In genomic region chr5:45448676-45449075, GRCm38 (mm10) we compare ENCODE assay signal across 9 mouse cellular contexts. TPM values are rescaled to one million over a fixed set of nuclear protein-coding genes. Genes with fewer than 3 reads are reported as not detected.
DNase-seq lines count a peak whose midpoint lies in the region; ATAC-seq and TF ChIP-seq lines count a peak whose summit lies in the region.
"Had no signal": no experiment of that assay in that cellular context is flagged by ENCODE, and none has a peak within 500 bp of the region (broad histone marks: within the 10 kb centered on the region; RNA-seq: fewer than 3 reads in every experiment).

No protein-coding gene starts in this region.

- H3K4me1 ChIP-seq in cortical plate, adult 2 months (ENCODE audit: control insufficient read depth, insufficient read depth, low read length) = peaks cover 9% of the 10 kb centered on the region
- H3K4me1 ChIP-seq in hindbrain, postnatal 0 days (ENCODE audit: insufficient read depth, low read length) = peaks cover 15% of the 10 kb centered on the region
- H3K4me1 ChIP-seq in midbrain, embryonic 11.5 days (ENCODE audit: control insufficient read depth, insufficient read depth, low read length) = peaks cover 10% of the 10 kb centered on the region; the same call in 1 of the 2 replicates

- H3K27ac ChIP-seq in left cerebral cortex, adult 2 months = no peak overlapping the region
- no peak overlapping the region for H3K27ac ChIP-seq in cortical plate, adult 2 months (ENCODE audit: insufficient read depth, low read length)
- no peak overlapping the region for H3K27ac ChIP-seq in hindbrain, postnatal 0 days
- H3K27ac ChIP-seq in midbrain, embryonic 11.5 days (ENCODE audit: low read depth, low read length) = no peak overlapping the region

- H3K9ac ChIP-seq in hindbrain, postnatal 0 days (replicated peaks; ENCODE audit: low read length) = no peak overlapping the region; the same call in 1 of the 2 replicates
- H3K9ac ChIP-seq in midbrain, embryonic 11.5 days (ENCODE audit: low read length) = no peak overlapping the region

- H3K36me3 ChIP-seq in hindbrain, postnatal 0 days (ENCODE audit: insufficient read depth, low read length) = no peaks in the 10 kb centered on the region
- H3K36me3 ChIP-seq in midbrain, embryonic 11.5 days (ENCODE audit: control insufficient read depth, insufficient read depth, low read length) = no peaks in the 10 kb centered on the region; the same call in 1 of the 2 replicates

- TF ChIP-seq POLR2A in cortical plate, adult 2 months (IDR thresholded peaks at IDR 0.05; ENCODE audit: extremely low read depth, insufficient read depth, low read length) = no peak

- no peak for TF ChIP-seq CTCF in left cerebral cortex, adult 2 months (IDR thresholded peaks at IDR 0.05)
- no peak for TF ChIP-seq CTCF in cortical plate, adult 2 months (IDR thresholded peaks at IDR 0.05; ENCODE audit: extremely low read depth, insufficient read depth, low read length)
- TF ChIP-seq CTCF in hindbrain, postnatal 0 days (IDR thresholded peaks at IDR 0.05; ENCODE audit: low read depth) = no peak

- intact Hi-C loops in left cerebral cortex, adult 2 months (cut with DNase I) = loop anchor here (2.0 kb wide), 1 partner anchor 44 kb away; the partner anchor contains the start of gene Lap3
- intact Hi-C loops in left cerebral cortex, postnatal 25 days (cut with DNase I) = no loop called here

- 19% methylated on average over 5 of the region's 5 CpGs for WGBS in hindbrain, postnatal 0 days
- 39% methylated on average over 5 of the region's 5 CpGs for WGBS in midbrain, embryonic 11.5 days

- ATAC-seq in hindbrain, postnatal 0 days = no peak
- no peak for ATAC-seq in midbrain, embryonic 11.5 days (ENCODE audit: low FRiP score)

- H3K27me3 ChIP-seq in hindbrain, postnatal 0 days (ENCODE audit: insufficient read depth, low read length) = no peaks in the 10 kb centered on the region
- no peaks in the 10 kb centered on the region for H3K27me3 ChIP-seq in midbrain, embryonic 11.5 days (ENCODE audit: control insufficient read depth, insufficient read depth, low read length)

- H3K4me3 ChIP-seq in left cerebral cortex, adult 2 months = peak overlapping the region; percentile 85
- peak overlapping the region; percentile 73 for H3K4me3 ChIP-seq in cortical plate, adult 2 months (ENCODE audit: insufficient read depth, low read length)
- H3K4me3 ChIP-seq in hindbrain, postnatal 0 days (ENCODE audit: low read length) = peak overlapping the region; percentile 66; the same call in 1 of the 2 replicates
- H3K4me3 ChIP-seq in midbrain, embryonic 11.5 days (ENCODE audit: low read depth, low read length) = peak overlapping the region; percentile 47; the same call in 1 of the 2 replicates

- no peak for DNase-seq in left cerebral cortex, adult 2 months (ENCODE audit: extremely low spot score in 1 of 2, low spot score in 2 of 2)
- no peak for DNase-seq in left cerebral cortex, postnatal 25 days (ENCODE audit: low spot score in 2 of 2)
- DNase-seq in hindbrain, postnatal 0 days (ENCODE audit: low spot score) = no peak
- DNase-seq in midbrain, embryonic 11.5 days (ENCODE audit: low spot score, missing footprints) = no peak
- DNase-seq in adrenal gland, postnatal 4 days (ENCODE audit: low spot score in 2 of 2) = no peak
- DNase-seq in adrenal gland, adult 2 months = no peak
- DNase-seq in gastrocnemius, adult 8-10 months (ENCODE audit: low spot score in 2 of 2) = no peak

- peak overlapping the region; percentile 88 for H3K4me2 ChIP-seq in hindbrain, postnatal 0 days (ENCODE audit: low read depth, low read length)
- peak overlapping the region; percentile 68 for H3K4me2 ChIP-seq in midbrain, embryonic 11.5 days

- no peaks in the 10 kb centered on the region for H3K9me3 ChIP-seq in hindbrain, postnatal 0 days (ENCODE audit: low read length)
- no peaks in the 10 kb centered on the region for H3K9me3 ChIP-seq in midbrain, embryonic 11.5 days (ENCODE audit: control insufficient read depth, low read length)

RNA-seq across cellular contexts. Expression of gene Qdpr, which starts 1.4 kb away (rescaled TPM):
- total RNA-seq in left cerebral cortex, adult 2 months (2021) = 100 to 1,000 TPM; 130 to 138 TPM
- 100 to 1,000 TPM; 101 to 104 TPM for total RNA-seq in left cerebral cortex, postnatal 25 days (2021)
- 304 and 318 TPM in 2 replicates for polyA plus RNA-seq in cortical plate, adult 2 months (2012; rRNA removed)
- 56.4 and 58.1 TPM in 2 replicates for total RNA-seq in hindbrain, postnatal 0 days (2014; rRNA removed)
- 160 and 165 TPM in 2 replicates for polyA plus RNA-seq in hindbrain, postnatal 0 days (2015; fragmentation: Nextera tagmentation; extraction: Ambion mirVana)
- 102 and 110 TPM in 2 replicates for polyA plus RNA-seq in midbrain, embryonic 11.5 days (2014; fragmentation: Nextera tagmentation; extraction: Ambion mirVana)
- 100 to 1,000 TPM; 157 to 158 TPM for total RNA-seq in adrenal gland, postnatal 4 days (2021)
- 100 to 1,000 TPM; 106 to 138 TPM for total RNA-seq in adrenal gland, adult 2 months (2021)
- 91.6 and 107 TPM in 2 replicates for polyA plus RNA-seq in adrenal gland, adult 2 months (2012; rRNA removed)
- total RNA-seq in gastrocnemius, adult 8-10 months (2022) = 10 to 100 TPM; 41.4 to 61.9 (median 49.1) TPM

RNA-seq across cellular contexts. Expression of gene Clrn2, which starts 4.9 kb away (rescaled TPM):
- total RNA-seq in left cerebral cortex, adult 2 months (2021) = 1 to 10 TPM in 1 of 2 experiments, under 1 TPM in 1; 0.37 to 1.1 TPM
- under 1 TPM; 0.37 to 0.53 TPM for total RNA-seq in left cerebral cortex, postnatal 25 days (2021)
- polyA plus RNA-seq in cortical plate, adult 2 months (2012; rRNA removed) = 0.25 and 0.52 TPM in 2 replicates
- total RNA-seq in hindbrain, postnatal 0 days (2014; rRNA removed) = not detected in 2 replicates
- 0.32 and 0.36 TPM in 2 replicates for polyA plus RNA-seq in hindbrain, postnatal 0 days (2015; fragmentation: Nextera tagmentation; extraction: Ambion mirVana)
- polyA plus RNA-seq in midbrain, embryonic 11.5 days (2014; fragmentation: Nextera tagmentation; extraction: Ambion mirVana) = 0.86 and 1.2 TPM in 2 replicates
- total RNA-seq in adrenal gland, postnatal 4 days (2021) = not detected
- not detected for total RNA-seq in adrenal gland, adult 2 months (2021)
- polyA plus RNA-seq in adrenal gland, adult 2 months (2012; rRNA removed) = not detected in 2 replicates
- total RNA-seq in gastrocnemius, adult 8-10 months (2022) = not detected
- total RNA-seq: neutrophil, adult 5-6 weeks had no signal

RNA-seq across cellular contexts. Expression of gene Lap3, which starts 44.5 kb away (rescaled TPM):
- total RNA-seq in left cerebral cortex, adult 2 months (2021) = 10 to 100 TPM; 38.6 to 47.5 TPM
- 10 to 100 TPM; 44.0 to 46.3 TPM for total RNA-seq in left cerebral cortex, postnatal 25 days (2021)
- polyA plus RNA-seq in cortical plate, adult 2 months (2012; rRNA removed) = 50.7 and 57.8 TPM in 2 replicates
- 21.9 and 24.3 TPM in 2 replicates for total RNA-seq in hindbrain, postnatal 0 days (2014; rRNA removed)
- polyA plus RNA-seq in hindbrain, postnatal 0 days (2015; fragmentation: Nextera tagmentation; extraction: Ambion mirVana) = 36.2 and 36.5 TPM in 2 replicates
- polyA plus RNA-seq in midbrain, embryonic 11.5 days (2014; fragmentation: Nextera tagmentation; extraction: Ambion mirVana) = 84.7 and 85.8 TPM in 2 replicates
- 10 to 100 TPM; 84.4 to 84.7 TPM for total RNA-seq in adrenal gland, postnatal 4 days (2021)
- 10 to 100 TPM; 49.6 to 69.6 TPM for total RNA-seq in adrenal gland, adult 2 months (2021)
- polyA plus RNA-seq in adrenal gland, adult 2 months (2012; rRNA removed) = 5.7 and 6.6 TPM in 2 replicates
- 10 to 100 TPM; 51.1 to 69.2 (median 58.0) TPM for total RNA-seq in gastrocnemius, adult 8-10 months (2022)
